8 mouse cellular contexts compared by ENCODE assay signal in the genomic region with DNA sequence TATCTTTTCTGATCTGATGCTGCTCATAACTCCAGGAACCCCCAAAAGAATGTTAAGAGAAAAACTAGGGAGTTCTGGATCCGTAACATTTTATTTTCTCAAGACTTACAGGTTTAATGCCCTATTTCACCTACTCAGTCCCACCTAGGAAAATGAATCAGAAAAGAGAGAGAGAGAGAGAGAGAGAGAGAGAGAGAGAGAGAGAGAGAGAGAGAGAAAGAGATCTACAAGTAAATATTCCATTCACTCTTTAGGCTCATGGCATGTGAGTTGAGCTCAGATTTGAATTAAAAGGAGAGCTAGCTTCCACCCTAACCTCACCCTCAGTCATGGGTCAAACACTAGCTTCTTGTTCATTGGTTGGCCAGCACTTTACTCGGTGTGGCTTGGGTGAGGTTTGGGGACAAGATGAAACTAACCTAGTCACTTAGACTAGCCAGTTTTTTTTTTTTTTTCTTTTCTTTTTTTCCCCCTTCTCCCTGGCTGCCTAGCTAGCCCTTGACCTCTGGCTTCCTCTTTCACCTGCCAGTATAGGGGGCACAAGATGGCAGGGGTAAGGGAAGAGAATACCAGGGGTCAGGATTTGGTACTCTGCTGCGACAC. TPM values are rescaled to one million over a fixed set of nuclear protein-coding genes. Genes with fewer than 3 reads are reported as not detected.
DNase-seq lines count a peak whose midpoint lies in the region; ATAC-seq and TF ChIP-seq lines count a peak whose summit lies in the region.

No protein-coding gene starts in this region.

- H3K36me3 ChIP-seq in kidney, embryonic 14.5 days (ENCODE audit: control insufficient read depth, insufficient read depth, low read length) = peaks cover 18% of the 10 kb centered on the region
- H3K36me3 ChIP-seq in embryonic facial prominence, embryonic 12.5 days = peaks cover 29% of the 10 kb centered on the region
- no peaks in the 10 kb centered on the region; the same call in 1 of the 2 replicates for H3K36me3 ChIP-seq in hindbrain, postnatal 0 days (ENCODE audit: insufficient read depth, low read length)
- H3K36me3 ChIP-seq in midbrain, embryonic 15.5 days (replicated peaks) = peaks cover 19% of the 10 kb centered on the region; the same call in 1 of the 2 replicates

- 0 out of 2 replicates have a peak, but pooled peaks cover 5% of the 10 kb centered on the region for H3K4me1 ChIP-seq in kidney, embryonic 14.5 days (ENCODE audit: control insufficient read depth, insufficient read depth, low read length)
- 0 out of 2 replicates have a peak, but pooled peaks cover 8% of the 10 kb centered on the region for H3K4me1 ChIP-seq in embryonic facial prominence, embryonic 12.5 days
- H3K4me1 ChIP-seq in hindbrain, postnatal 0 days (ENCODE audit: insufficient read depth, low read length) = peaks cover 3% of the 10 kb centered on the region; the same call in 1 of the 2 replicates
- peaks cover 17% of the 10 kb centered on the region for H3K4me1 ChIP-seq in midbrain, embryonic 15.5 days

- DNase-seq in kidney, adult 9 months = no peak
- no peak for DNase-seq in hindbrain, postnatal 0 days (ENCODE audit: low spot score)
- DNase-seq in cerebellum, postnatal 10 days = no peak
- DNase-seq in cerebellum, adult 11-12 months = no peak

- TF ChIP-seq CTCF in hindbrain, postnatal 0 days (IDR thresholded peaks at IDR 0.05; ENCODE audit: low read depth) = no peak

- H3K4me2 ChIP-seq in kidney, embryonic 14.5 days (replicated peaks; ENCODE audit: low read depth, low read length) = peak overlapping the region; percentile 95
- H3K4me2 ChIP-seq in embryonic facial prominence, embryonic 12.5 days (replicated peaks) = peak overlapping the region; percentile 95
- H3K4me2 ChIP-seq in hindbrain, postnatal 0 days (ENCODE audit: low read depth, low read length) = peak overlapping the region; percentile 93
- peak overlapping the region; percentile 97 for H3K4me2 ChIP-seq in midbrain, embryonic 15.5 days

- WGBS in kidney, embryonic 14.5 days = 43% methylated on average over 3 of the region's 3 CpGs
- 45% methylated on average over 3 of the region's 3 CpGs for WGBS in embryonic facial prominence, embryonic 12.5 days
- WGBS in hindbrain, postnatal 0 days = 38% methylated on average over 3 of the region's 3 CpGs
- WGBS in midbrain, embryonic 15.5 days = 56% methylated on average over 3 of the region's 3 CpGs

- H3K27me3 ChIP-seq in kidney, embryonic 14.5 days (ENCODE audit: control insufficient read depth, insufficient read depth, low read length) = no peaks in the 10 kb centered on the region
- H3K27me3 ChIP-seq in embryonic facial prominence, embryonic 12.5 days = no peaks in the 10 kb centered on the region
- no peaks in the 10 kb centered on the region for H3K27me3 ChIP-seq in hindbrain, postnatal 0 days (ENCODE audit: insufficient read depth, low read length)
- no peaks in the 10 kb centered on the region for H3K27me3 ChIP-seq in midbrain, embryonic 15.5 days (replicated peaks)

- H3K4me3 ChIP-seq in kidney, embryonic 14.5 days (ENCODE audit: low read length) = peak overlapping the region; percentile 83
- peak overlapping the region; percentile 81 for H3K4me3 ChIP-seq in embryonic facial prominence, embryonic 12.5 days
- peak overlapping the region; percentile 65 for H3K4me3 ChIP-seq in hindbrain, postnatal 0 days (ENCODE audit: low read length)
- peak overlapping the region; percentile 61 for H3K4me3 ChIP-seq in midbrain, embryonic 15.5 days

- peak overlapping the region; percentile 81; the same call in 1 of the 2 replicates for H3K9ac ChIP-seq in kidney, embryonic 14.5 days (ENCODE audit: low read depth, low read length)
- H3K9ac ChIP-seq in embryonic facial prominence, embryonic 12.5 days = peak overlapping the region; percentile 70; the same call in 1 of the 2 replicates
- peak overlapping the region; percentile 64 for H3K9ac ChIP-seq in hindbrain, postnatal 0 days (replicated peaks; ENCODE audit: low read length)
- H3K9ac ChIP-seq in midbrain, embryonic 15.5 days = peak overlapping the region; percentile 60; the same call in 1 of the 2 replicates

- no peaks in the 10 kb centered on the region for H3K9me3 ChIP-seq in kidney, embryonic 14.5 days (ENCODE audit: control insufficient read depth, low read length)
- H3K9me3 ChIP-seq in embryonic facial prominence, embryonic 12.5 days = no peaks in the 10 kb centered on the region
- H3K9me3 ChIP-seq in hindbrain, postnatal 0 days (ENCODE audit: low read length) = no peaks in the 10 kb centered on the region
- H3K9me3 ChIP-seq in midbrain, embryonic 15.5 days = no peaks in the 10 kb centered on the region

- no peak overlapping the region for H3K27ac ChIP-seq in kidney, embryonic 14.5 days (ENCODE audit: low read depth, low read length)
- H3K27ac ChIP-seq in embryonic facial prominence, embryonic 12.5 days = no peak overlapping the region
- H3K27ac ChIP-seq in hindbrain, postnatal 0 days = 0 out of 2 replicates have a peak overlapping the region, but pooled peaks have one; percentile 81
- H3K27ac ChIP-seq in midbrain, embryonic 15.5 days = no peak overlapping the region

- no peak for ATAC-seq in kidney, embryonic 14.5 days (ENCODE audit: low FRiP score, low TSS enrichment)
- ATAC-seq in embryonic facial prominence, embryonic 12.5 days (ENCODE audit: insufficient number of reproducible peaks, insufficient read depth, low FRiP score, low TSS enrichment) = no peak
- no peak for ATAC-seq in hindbrain, postnatal 0 days
- ATAC-seq in midbrain, embryonic 15.5 days (replicated peaks) = peak; percentile 25; the same call in 1 of the 2 replicates
- ATAC-seq in frontal cortex, adult (ENCODE audit: low TSS enrichment) = no peak

RNA-seq across cellular contexts. Expression of gene Dhrs11, which starts 0.8 kb away (rescaled TPM):
- 8.3 and 10.4 TPM in 2 replicates for polyA plus RNA-seq in kidney, embryonic 14.5 days (2014; fragmentation: Nextera tagmentation; extraction: Ambion mirVana)
- polyA plus RNA-seq in embryonic facial prominence, embryonic 12.5 days (2016; fragmentation: Nextera tagmentation; extraction: Ambion mirVana) = 12.3 and 13.5 TPM in 2 replicates
- 12.4 and 14.3 TPM in 2 replicates for total RNA-seq in hindbrain, postnatal 0 days (2014; rRNA removed)
- polyA plus RNA-seq in hindbrain, postnatal 0 days (2015; fragmentation: Nextera tagmentation; extraction: Ambion mirVana) = 13.8 and 16.4 TPM in 2 replicates
- 6.6 and 8.7 TPM in 2 replicates for polyA plus RNA-seq in midbrain, embryonic 15.5 days (2015; fragmentation: Nextera tagmentation; extraction: Ambion mirVana)

RNA-seq across cellular contexts. Expression of gene Mrm1, which starts 8.7 kb away (rescaled TPM):
- 8.4 and 12.6 TPM in 2 replicates for polyA plus RNA-seq in kidney, embryonic 14.5 days (2014; fragmentation: Nextera tagmentation; extraction: Ambion mirVana)
- polyA plus RNA-seq in embryonic facial prominence, embryonic 12.5 days (2016; fragmentation: Nextera tagmentation; extraction: Ambion mirVana) = 8.1 and 8.8 TPM in 2 replicates
- 15.0 and 23.0 TPM in 2 replicates for total RNA-seq in hindbrain, postnatal 0 days (2014; rRNA removed)
- 17.1 and 20.9 TPM in 2 replicates for polyA plus RNA-seq in hindbrain, postnatal 0 days (2015; fragmentation: Nextera tagmentation; extraction: Ambion mirVana)
- 13.2 and 16.0 TPM in 2 replicates for polyA plus RNA-seq in midbrain, embryonic 15.5 days (2015; fragmentation: Nextera tagmentation; extraction: Ambion mirVana)

RNA-seq across cellular contexts. Expression of gene Ggnbp2, which starts 42.6 kb away (rescaled TPM):
- 68.7 and 74.7 TPM in 2 replicates for polyA plus RNA-seq in kidney, embryonic 14.5 days (2014; fragmentation: Nextera tagmentation; extraction: Ambion mirVana)
- 73.6 and 75.1 TPM in 2 replicates for polyA plus RNA-seq in embryonic facial prominence, embryonic 12.5 days (2016; fragmentation: Nextera tagmentation; extraction: Ambion mirVana)
- total RNA-seq in hindbrain, postnatal 0 days (2014; rRNA removed) = 33.3 and 41.6 TPM in 2 replicates
- 63.5 and 65.2 TPM in 2 replicates for polyA plus RNA-seq in hindbrain, postnatal 0 days (2015; fragmentation: Nextera tagmentation; extraction: Ambion mirVana)
- 71.8 and 72.8 TPM in 2 replicates for polyA plus RNA-seq in midbrain, embryonic 15.5 days (2015; fragmentation: Nextera tagmentation; extraction: Ambion mirVana)

RNA-seq across cellular contexts. Expression of gene Myo19, which starts 51.9 kb away (rescaled TPM):
- 9.2 and 15.0 TPM in 2 replicates for polyA plus RNA-seq in kidney, embryonic 14.5 days (2014; fragmentation: Nextera tagmentation; extraction: Ambion mirVana)
- 10.2 and 10.7 TPM in 2 replicates for polyA plus RNA-seq in embryonic facial prominence, embryonic 12.5 days (2016; fragmentation: Nextera tagmentation; extraction: Ambion mirVana)
- 8.6 and 13.0 TPM in 2 replicates for total RNA-seq in hindbrain, postnatal 0 days (2014; rRNA removed)
- 4.7 and 4.9 TPM in 2 replicates for polyA plus RNA-seq in hindbrain, postnatal 0 days (2015; fragmentation: Nextera tagmentation; extraction: Ambion mirVana)
- polyA plus RNA-seq in midbrain, embryonic 15.5 days (2015; fragmentation: Nextera tagmentation; extraction: Ambion mirVana) = 6.0 and 7.2 TPM in 2 replicates

RNA-seq across cellular contexts. Expression of gene Pigw, which starts 52.1 kb away (rescaled TPM):
- 4.0 and 4.8 TPM in 2 replicates for polyA plus RNA-seq in kidney, embryonic 14.5 days (2014; fragmentation: Nextera tagmentation; extraction: Ambion mirVana)
- 2.3 and 2.6 TPM in 2 replicates for polyA plus RNA-seq in embryonic facial prominence, embryonic 12.5 days (2016; fragmentation: Nextera tagmentation; extraction: Ambion mirVana)
- 1.9 and 3.6 TPM in 2 replicates for total RNA-seq in hindbrain, postnatal 0 days (2014; rRNA removed)
- polyA plus RNA-seq in hindbrain, postnatal 0 days (2015; fragmentation: Nextera tagmentation; extraction: Ambion mirVana) = 1.5 and 1.6 TPM in 2 replicates
- polyA plus RNA-seq in midbrain, embryonic 15.5 days (2015; fragmentation: Nextera tagmentation; extraction: Ambion mirVana) = 2.3 and 2.5 TPM in 2 replicates
